Mouse (Mus musculus): ENCODE results near the gene Vmn2r108. TPM values are rescaled to one million over a fixed set of nuclear protein-coding genes. Genes with fewer than 3 reads are reported as not detected.
"Not testable (repeated sequence)": the region's sequence is repeated elsewhere in the genome, so short reads cannot be mapped to it uniquely, and the experiment has no call there.

Vmn2r108 gene
- not detected in 2 replicates for total RNA-seq (2012; rRNA removed)
- total RNA-seq (2014; rRNA removed): not detected in 2 replicates
- not detected in 2 replicates for polyA plus RNA-seq (2012; ENCODE audit: insufficient read length, low read depth)

- dilution Hi-C loops (cut with MboI; ENCODE audit: extremely low pct_ligation_motif_present, extremely low pct_unique_long_range_greater_than_20kb, low sequenced_read_pairs) (no loop called here), in situ Hi-C loops (cut with MboI; ENCODE audit: low pct_ligation_motif_present, low pct_unique_long_range_greater_than_20kb, low sequenced_read_pairs) (no loop called here)
- no peaks in the 10 kb centered on the region for H3K4me1 ChIP-seq (ENCODE audit: control insufficient read depth in 1 of 2, insufficient read depth in 2 of 2)
- TF ChIP-seq ETS1 (conservative IDR thresholded peaks at IDR 0.05; ENCODE audit: low read depth, low read length) (no peak), MXI1 (IDR thresholded peaks at IDR 0.05; ENCODE audit: low read depth, low read length) (no peak), USF2 (conservative IDR thresholded peaks at IDR 0.05; ENCODE audit: low read depth, low read length) (no peak), ZMIZ1 (IDR thresholded peaks at IDR 0.05; ENCODE audit: low read depth, low read length) (no peak), MAFK (IDR thresholded peaks at IDR 0.05; ENCODE audit: insufficient replicate concordance, low read length) (no peak), JUND (conservative IDR thresholded peaks at IDR 0.05; ENCODE audit: low read depth, low read length) (no peak)
- no peak for DNase-seq (ENCODE audit: extremely low read depth)
- no peaks in the 10 kb centered on the region for H3K36me3 ChIP-seq (replicated peaks in 1 of 2; ENCODE audit: control insufficient read depth in 1 of 2, insufficient read depth in 1 of 2, low read length in 1 of 2)
- H3K27me3 ChIP-seq (replicated peaks): no peaks in the 10 kb centered on the region
- H3K9ac ChIP-seq (ENCODE audit: insufficient read depth, low read depth): no peak within 1 kb of the TSS
- no peaks in the 10 kb centered on the region for H3K9me3 ChIP-seq (replicated peaks; ENCODE audit: low read length)
- H3K4me2 ChIP-seq (ENCODE audit: insufficient read depth, low read depth, poor library complexity, severe bottlenecking): no peak within 1 kb of the TSS
- H3K79me2 ChIP-seq (replicated peaks; ENCODE audit: control insufficient read depth, extremely low read depth, insufficient read depth, poor library complexity, severe bottlenecking): no peaks in the 10 kb centered on the region
- no peak within 1 kb of the TSS for H3K4me3 ChIP-seq (replicated peaks in 1 of 3; ENCODE audit: low read depth in 2 of 3, low read length in 2 of 3, poor library complexity in 1 of 3)
- H3K27ac ChIP-seq (ENCODE audit: insufficient read depth, low read depth): no peak within 1 kb of the TSS
Measured at GRCm38 (mm10) chr17:20481231-20481630, at the start of gene Vmn2r108. TSS of gene Vmn2r108 (minus strand) at chr17:20481331.

- H3K27ac ChIP-seq (ENCODE audit: insufficient read depth, low read depth); in situ Hi-C loops (cut with MboI; ENCODE audit: low pct_ligation_motif_present, low pct_unique_long_range_greater_than_20kb, low sequenced_read_pairs); H3K9me3 ChIP-seq (replicated peaks; ENCODE audit: low read length); H3K27me3 ChIP-seq (replicated peaks); H3K79me2 ChIP-seq (replicated peaks; ENCODE audit: control insufficient read depth, extremely low read depth, insufficient read depth, poor library complexity, severe bottlenecking); DNase-seq (ENCODE audit: extremely low read depth); H3K4me2 ChIP-seq (ENCODE audit: insufficient read depth, low read depth, poor library complexity, severe bottlenecking); H3K36me3 ChIP-seq (replicated peaks in 1 of 2; ENCODE audit: control insufficient read depth in 1 of 2, insufficient read depth in 1 of 2, low read length in 1 of 2); H3K4me1 ChIP-seq (ENCODE audit: control insufficient read depth in 1 of 2, insufficient read depth in 2 of 2); dilution Hi-C loops (cut with MboI; ENCODE audit: extremely low pct_ligation_motif_present, extremely low pct_unique_long_range_greater_than_20kb, low sequenced_read_pairs); H3K9ac ChIP-seq (ENCODE audit: insufficient read depth, low read depth); H3K4me3 ChIP-seq (replicated peaks in 1 of 3; ENCODE audit: low read depth in 2 of 3, low read length in 2 of 3, poor library complexity in 1 of 3): not testable (repeated sequence)
Measured at GRCm38 (mm10) chr17:20508247-20508646, 27.1 kb upstream of the Vmn2r108 start.

DNA sequence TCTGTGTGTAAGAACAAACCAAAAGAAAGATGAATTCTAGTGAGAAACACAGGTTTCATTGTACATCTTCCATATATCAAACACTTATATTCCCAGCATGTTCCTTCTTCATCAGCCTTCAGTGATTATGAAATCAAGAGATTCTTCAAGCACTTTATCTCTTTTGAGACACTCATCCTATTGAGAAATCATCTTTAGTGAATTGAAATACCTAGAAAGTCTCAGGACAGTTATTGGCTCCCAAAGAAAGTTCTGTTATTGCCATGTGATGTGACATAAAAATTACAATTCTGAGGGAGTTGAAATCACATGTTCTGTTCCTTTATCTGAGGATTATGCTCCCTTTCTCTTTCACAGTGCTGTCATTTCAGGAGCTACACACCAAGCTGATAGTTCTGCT lies 16.7 kb upstream of the Vmn2r108 start, which contains the start of gene Vmn1r225:
Vmn1r225 (plus strand) TSS at position 301 of the 400 bp plus-strand sequence.
- no peak within 1 kb of the TSS for H3K27ac ChIP-seq (ENCODE audit: insufficient read depth, low read depth)
- no peaks in the 10 kb centered on the region for H3K79me2 ChIP-seq (replicated peaks; ENCODE audit: control insufficient read depth, extremely low read depth, insufficient read depth, poor library complexity, severe bottlenecking)
- H3K9ac ChIP-seq (ENCODE audit: insufficient read depth, low read depth): no peak within 1 kb of the TSS
- no peaks in the 10 kb centered on the region for H3K36me3 ChIP-seq (replicated peaks in 1 of 2; ENCODE audit: control insufficient read depth in 1 of 2, insufficient read depth in 1 of 2, low read length in 1 of 2)
- H3K4me3 ChIP-seq (replicated peaks in 1 of 3; ENCODE audit: low read depth in 2 of 3, low read length in 2 of 3, poor library complexity in 1 of 3): no peak within 1 kb of the TSS
- DNase-seq (ENCODE audit: extremely low read depth): no peak
- in situ Hi-C loops (cut with MboI; ENCODE audit: low pct_ligation_motif_present, low pct_unique_long_range_greater_than_20kb, low sequenced_read_pairs): no loop called here
- no peak within 1 kb of the TSS for H3K4me2 ChIP-seq (ENCODE audit: insufficient read depth, low read depth, poor library complexity, severe bottlenecking)
- dilution Hi-C loops (cut with MboI; ENCODE audit: extremely low pct_ligation_motif_present, extremely low pct_unique_long_range_greater_than_20kb, low sequenced_read_pairs): no loop called here
- no peaks in the 10 kb centered on the region for H3K4me1 ChIP-seq (ENCODE audit: control insufficient read depth in 1 of 2, insufficient read depth in 2 of 2)
- TF ChIP-seq POLR2A (IDR thresholded peaks at IDR 0.05; ENCODE audit: low read depth, low read length) (no peak), RCOR1 (conservative IDR thresholded peaks at IDR 0.05; ENCODE audit: low read depth, low read length) (no peak), USF1 (IDR thresholded peaks at IDR 0.05; ENCODE audit: low read depth, low read length) (no peak), MAX (IDR thresholded peaks at IDR 0.05; ENCODE audit: low read length) (no peak), JUN (IDR thresholded peaks at IDR 0.05; ENCODE audit: insufficient read depth, low read depth, low read length) (no peak), ETS1 (conservative IDR thresholded peaks at IDR 0.05; ENCODE audit: low read depth, low read length) (no peak), MXI1 (IDR thresholded peaks at IDR 0.05; ENCODE audit: low read depth, low read length) (no peak), USF2 (conservative IDR thresholded peaks at IDR 0.05; ENCODE audit: low read depth, low read length) (no peak), ZMIZ1 (IDR thresholded peaks at IDR 0.05; ENCODE audit: low read depth, low read length) (no peak), EP300 (IDR thresholded peaks at IDR 0.05; ENCODE audit: low read length) (no peak), ZNF384 (IDR thresholded peaks at IDR 0.05; ENCODE audit: low read depth, low read length) (no peak), MAZ (IDR thresholded peaks at IDR 0.05; ENCODE audit: low read depth, low read length) (no peak), JUND (conservative IDR thresholded peaks at IDR 0.05; ENCODE audit: low read depth, low read length) (no peak), MEF2A (IDR thresholded peaks at IDR 0.05; ENCODE audit: borderline replicate concordance, low read depth, low read length) (no peak), HCFC1 (IDR thresholded peaks at IDR 0.05; ENCODE audit: low read depth, low read length) (no peak)
- H3K27me3 ChIP-seq (replicated peaks): no peaks in the 10 kb centered on the region
- no peaks in the 10 kb centered on the region for H3K9me3 ChIP-seq (replicated peaks; ENCODE audit: low read length)

All from CH12.LX (cell line).